Mouse (Mus musculus) left cerebral cortex, postnatal 25 days (tissue): Measurements from ENCODE around the gene Inpp5f. TPM values are rescaled to one million over a fixed set of nuclear protein-coding genes. Genes with fewer than 3 reads are reported as not detected.
A peak's percentile ranks its signal among the peaks of the same experiment; 100 is the strongest.

Source experiments
- DNase-seq, 2 experiments: peaks; one replicate each; pipeline ENCODE4 v3.0.0; 2022; ENCODE audit warnings: low spot score in 2 of 2, mixed read lengths in 1 of 2
- intact Hi-C: fragments of 180-260 bp; cut with DNase I; formaldehyde crosslinking; loops from one replicate; pipeline ENCODE4 v1.15.1; 2025
- total RNA-seq, 2 experiments: library from RNA; stranded (reverse); gene quantifications; 2 replicates each; pipeline ENCODE4 v1.2.3; 2021

Inpp5f gene
- total RNA-seq, 2 experiments from 2014 or later, result 96.4 to 115 TPM

GRCm38 (mm10) chr7:128705735-128706134, 94.6 kb downstream of the Inpp5f start:
- intact Hi-C loops, result loop anchor here (5.0 kb wide), 3 partner anchors 348 to 458 kb away; partner anchors contain the start of genes BC017158 and Tgfb1i1
- DNase-seq, result peak; percentile 76 to 84

GRCm38 (mm10) chr7:128717991-128718390, 106.9 kb downstream of the Inpp5f start:
- intact Hi-C loops, result no loop called here
- no peak for DNase-seq

- peak; percentile 75 to 93 for DNase-seq
- intact Hi-C loops, result no loop called here
Measured at GRCm38 (mm10) chr7:128724761-128725160, 113.6 kb downstream of the Inpp5f start.

- intact Hi-C loops, result no loop called here
- DNase-seq, result no peak
Measured at GRCm38 (mm10) chr7:128725189-128725588, 114.1 kb downstream of the Inpp5f start.

- no peak for DNase-seq
- intact Hi-C loops, result no loop called here
Measured at GRCm38 (mm10) chr7:128726999-128727398, 115.9 kb downstream of the Inpp5f start.

DNA sequence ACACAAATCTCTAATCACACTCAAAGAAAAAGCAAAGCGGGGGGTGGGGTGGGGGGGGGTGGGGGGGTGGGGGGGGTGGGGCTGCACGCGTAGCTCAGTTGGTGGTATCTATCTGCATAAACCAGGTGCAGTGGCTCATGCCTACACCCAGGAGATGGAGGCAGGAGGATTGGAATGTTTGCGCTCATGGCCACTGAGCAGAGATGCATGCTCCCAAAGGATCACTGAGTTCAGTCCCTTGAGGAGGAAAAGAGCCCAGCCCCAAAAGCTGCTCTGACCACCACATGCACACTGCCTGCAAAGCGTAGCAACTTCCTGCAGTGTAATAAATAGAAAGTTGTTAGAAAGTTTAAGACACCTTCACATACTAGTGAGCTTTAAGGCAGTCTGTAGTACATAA, 116.6 kb downstream of the Inpp5f start:
- DNase-seq, result no peak
- intact Hi-C loops, result no loop called here

DNA sequence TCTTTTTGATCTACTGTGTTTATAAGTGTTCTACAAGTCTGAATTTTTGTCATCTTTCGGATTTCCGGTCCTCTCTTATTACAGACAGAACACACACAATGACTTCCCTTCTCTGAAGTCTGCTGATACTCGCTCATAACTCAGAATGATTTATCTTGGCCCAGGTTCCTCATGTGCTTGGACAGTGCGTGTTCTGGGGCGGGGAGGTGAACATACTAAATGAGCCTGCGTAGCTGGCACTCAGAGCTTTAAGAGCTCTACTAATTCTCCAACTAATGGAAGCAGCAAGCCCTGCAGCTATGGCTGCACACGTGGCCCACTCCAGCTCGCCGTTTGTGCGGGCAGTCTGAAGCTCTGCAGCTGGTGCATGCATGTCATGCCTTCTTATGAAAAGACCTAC, 117.6 kb downstream of the Inpp5f start:
- intact Hi-C loops, result no loop called here
- DNase-seq, result no peak

DNA sequence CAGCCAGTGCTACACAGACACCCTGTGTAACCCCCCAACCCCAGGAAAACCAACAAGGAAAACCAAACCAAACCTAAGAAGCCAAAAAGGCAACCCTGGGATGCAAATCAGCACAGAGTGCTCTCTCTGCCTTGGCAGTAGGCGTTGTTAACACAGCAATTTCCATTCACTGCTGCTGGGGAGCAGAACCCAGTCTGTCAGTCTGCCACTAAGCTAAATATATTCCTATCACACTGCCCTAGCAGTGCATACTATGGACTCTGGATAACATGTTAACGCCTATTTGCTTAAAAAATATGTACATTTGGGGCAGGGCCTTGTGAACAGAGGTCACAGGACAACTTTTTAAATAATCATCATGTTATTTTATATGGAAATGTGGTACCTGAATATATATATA, 120.5 kb downstream of the Inpp5f start:
- DNase-seq, result no peak
- intact Hi-C loops, result no loop called here

DNA sequence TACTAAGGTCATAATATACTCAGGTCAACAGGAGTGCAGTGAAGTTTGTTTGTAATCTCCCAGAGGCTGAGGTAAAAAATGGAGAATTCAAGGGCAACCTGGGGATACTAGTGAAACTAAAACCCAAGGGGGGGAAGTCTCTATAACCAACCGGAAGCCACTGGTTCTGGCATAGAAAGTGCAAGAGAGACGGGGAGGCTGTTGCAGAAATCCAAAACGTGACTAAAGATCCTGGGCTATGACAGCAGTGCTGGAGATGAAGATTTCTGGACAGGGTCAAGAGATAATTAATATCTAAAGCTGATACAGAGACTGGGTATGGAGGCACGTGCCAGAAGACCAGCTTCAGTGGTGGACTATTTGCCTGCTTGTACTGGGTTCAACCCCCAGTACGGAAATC, 126.9 kb downstream of the Inpp5f start:
- DNase-seq, result no peak
- intact Hi-C loops, result no loop called here

GRCm38 (mm10) chr7:128739116-128739461, 128.0 kb downstream of the Inpp5f start:
- DNase-seq, result no peak
- intact Hi-C loops, result no loop called here

DNA sequence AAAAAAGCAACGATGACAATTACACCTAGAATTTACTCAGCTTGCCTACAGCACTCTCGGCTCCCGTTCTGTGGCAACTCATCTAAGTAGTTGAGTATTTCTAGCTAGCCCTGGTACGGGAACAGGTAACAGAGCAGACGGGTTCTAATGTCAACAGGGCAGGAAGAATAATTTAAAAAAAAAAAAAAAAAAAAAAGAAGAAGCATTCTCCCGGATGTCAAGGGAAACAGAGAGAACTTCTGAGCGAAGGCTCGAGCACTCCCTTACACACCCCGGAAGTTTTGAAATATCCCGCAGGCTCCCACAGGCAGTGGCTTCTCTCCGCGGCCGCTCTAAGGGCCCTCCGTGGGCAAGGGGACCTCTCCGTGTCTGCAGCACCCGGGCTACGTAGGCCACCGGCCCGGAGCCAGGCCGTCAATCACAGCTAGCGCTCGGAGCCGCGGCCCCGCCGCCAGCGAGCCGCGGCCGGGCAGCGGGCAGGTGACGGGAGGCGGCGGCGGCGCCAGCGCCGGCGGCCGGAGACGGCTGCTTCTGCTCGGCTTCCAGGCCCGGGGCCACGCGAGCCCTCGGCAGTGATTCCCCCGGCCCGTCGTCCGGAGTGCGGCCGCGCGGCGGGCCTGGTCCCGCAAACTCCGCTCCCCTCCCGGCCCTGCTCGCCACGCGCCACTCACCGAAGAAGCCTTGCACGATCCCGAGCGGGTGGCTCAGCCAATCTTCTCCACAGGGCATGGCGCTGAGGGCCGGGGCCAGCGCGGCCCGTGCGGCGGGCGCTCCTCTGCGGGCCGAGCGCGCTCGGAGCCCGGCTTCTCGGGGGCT, 128.5 kb downstream of the Inpp5f start:
- intact Hi-C loops, result no loop called here
- DNase-seq, result peak; percentile 21 to 28

DNA sequence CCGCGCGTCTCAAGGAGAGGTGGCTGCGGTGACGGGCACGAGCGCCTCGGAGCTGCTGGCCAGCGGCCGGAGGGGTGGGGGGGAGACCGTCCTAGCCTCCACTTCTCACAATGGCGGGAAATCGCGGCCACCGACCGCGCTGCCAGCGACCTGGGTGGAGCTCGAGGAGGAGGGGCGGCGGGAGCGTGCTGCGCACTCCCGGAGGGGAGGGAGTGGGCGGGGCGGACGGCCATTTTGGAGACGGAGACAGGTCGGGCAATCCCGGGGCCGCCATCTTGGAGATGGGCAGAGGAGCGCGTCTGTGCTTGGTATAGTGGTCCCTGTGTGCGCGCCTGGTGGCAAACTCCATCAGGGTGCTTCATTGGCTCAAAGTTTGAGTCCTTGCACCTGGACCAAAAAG, 129.2 kb downstream of the Inpp5f start, which contains the start of gene Mcmbp:
Gene Mcmbp, minus strand, starts transcription at position 162 of the 400 bp plus-strand sequence.
- DNase-seq, result peak; percentile 96 to 97
- intact Hi-C loops, result no loop called here

DNA sequence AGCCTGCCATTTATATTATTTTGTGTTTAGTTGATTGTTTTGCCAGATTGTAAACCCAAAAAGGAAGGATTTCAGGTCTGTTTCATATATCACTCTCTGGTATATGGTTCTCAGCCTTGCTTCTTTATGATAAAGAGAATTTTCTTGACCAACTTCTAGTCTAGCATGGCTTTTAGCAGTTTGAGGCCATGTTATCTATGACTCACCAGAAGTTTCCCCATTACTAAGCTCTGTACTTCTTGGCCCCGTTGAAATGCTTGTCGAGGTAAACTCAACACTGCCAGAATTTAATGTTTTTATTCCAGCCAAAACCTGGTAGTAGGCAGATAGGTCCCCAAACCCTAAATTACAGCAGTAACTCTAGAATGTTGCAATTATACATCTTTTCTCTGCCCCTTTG, 132.8 kb downstream of the Inpp5f start:
- intact Hi-C loops, result no loop called here
- DNase-seq, result no peak

DNA sequence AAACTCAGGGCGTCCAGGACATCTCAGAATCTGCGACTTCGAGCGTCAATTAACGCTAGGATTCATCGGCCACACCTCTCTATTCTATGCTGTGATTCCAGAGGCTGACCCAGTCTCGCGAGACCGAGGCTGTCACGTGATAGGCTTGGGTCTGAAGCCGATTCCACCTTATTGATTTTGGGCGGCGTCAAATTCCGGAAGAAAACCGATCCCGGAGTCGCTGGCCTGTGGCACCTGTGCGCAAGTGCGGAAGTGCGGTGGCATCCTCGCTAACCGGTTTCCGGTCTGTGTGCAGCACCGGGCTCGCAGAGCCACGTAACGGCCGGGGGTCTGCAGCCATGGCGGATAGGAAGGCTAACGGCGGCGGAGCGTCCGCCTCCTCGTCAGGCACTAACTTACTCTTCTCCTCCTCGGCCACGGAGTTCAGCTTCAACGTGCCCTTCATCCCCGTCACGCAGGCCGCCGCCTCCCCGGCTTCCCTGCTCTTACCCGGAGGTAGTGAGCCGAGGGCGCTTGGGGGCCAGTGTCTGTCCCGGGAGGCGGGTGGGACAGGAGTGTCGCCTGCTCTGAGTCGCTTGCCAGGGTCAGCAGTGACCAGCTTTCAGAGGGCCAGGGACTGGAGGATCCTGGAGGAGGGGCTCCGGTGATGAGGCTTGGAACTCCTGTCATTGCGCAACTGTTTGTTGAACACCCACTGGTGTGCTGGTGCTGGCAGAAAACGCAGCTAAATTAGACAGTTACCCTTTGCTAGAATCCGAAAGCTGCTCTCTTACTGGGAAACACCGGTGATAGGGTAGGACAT, 133.8 kb downstream of the Inpp5f start, which contains the start of gene Sec23ip:
Gene Sec23ip, plus strand, starts transcription at position 260 of the 802 bp plus-strand sequence.
- intact Hi-C loops, result no loop called here

More for the DNA sequence above, 133.8 kb downstream of the Inpp5f start, which contains the start of gene Sec23ip:
- DNase-seq, result peak; percentile 99 to 100

Other genes with a start within 250 kb of the Inpp5f start
- 10 to 100 TPM; 45.2 to 55.3 TPM for gene Rgs10, start 192.6 kb upstream of the Inpp5f start, total RNA-seq
- gene Tial1, start 149.6 kb upstream of the Inpp5f start, total RNA-seq, result 100 to 1,000 TPM in 1 of 2 experiments, 10 to 100 TPM in 1; 89.6 to 102 TPM
- gene Bag3, start 87.7 kb upstream of the Inpp5f start, total RNA-seq, result 1 to 10 TPM; 6.4 to 7.5 TPM
- 10 to 100 TPM; 22.5 to 24.7 TPM for gene Mcmbp, start 129.2 kb downstream of the Inpp5f start, total RNA-seq
- 10 to 100 TPM; 41.3 to 42.9 TPM for gene Sec23ip, start 133.6 kb downstream of the Inpp5f start, total RNA-seq